Mouse (Mus musculus) CH12.LX (cell line): ENCODE data around the gene Ccdc81. TPM values are rescaled to one million over a fixed set of nuclear protein-coding genes. Genes with fewer than 3 reads are reported as not detected.

Experiments
- DNase-seq: peaks from one replicate; pipeline ENCODE4 v3.0.0-alpha.2; 2013; ENCODE audit errors: extremely low read depth
- H3K27ac ChIP-seq: 2 replicates; pipeline ENCODE4 v1.5.1; 2012; ENCODE audit warnings: low read depth, mild to moderate bottlenecking, control low read depth, moderate library complexity; ENCODE audit not compliant: insufficient read depth
- H3K27me3 ChIP-seq: replicated peaks from 2 replicates; pipeline ENCODE3; 2012; ENCODE audit warnings: inconsistent platforms
- H3K36me3 ChIP-seq, 2 experiments: replicated peaks in 1 of 2; 2 replicates each; pipeline versions ENCODE3 to v1.6.1; 2012; ENCODE audit warnings: inconsistent platforms in 1 of 2, low read length in 1 of 2, mild to moderate bottlenecking in 1 of 2, mixed read lengths in 1 of 2, moderate library complexity in 1 of 2; ENCODE audit not compliant: control insufficient read depth in 1 of 2, insufficient read depth in 1 of 2
- H3K4me1 ChIP-seq, 2 experiments: 2 replicates each; pipeline ENCODE4 v1.6.1; 2012; ENCODE audit warnings: inconsistent platforms in 1 of 2, moderate library complexity in 1 of 2; ENCODE audit not compliant: insufficient read depth in 2 of 2, control insufficient read depth in 1 of 2
- H3K4me2 ChIP-seq: 2 replicates; pipeline ENCODE4 v1.6.1; 2012; ENCODE audit warnings: low read depth, mild to moderate bottlenecking, control low read depth; ENCODE audit not compliant: poor library complexity, insufficient read depth, severe bottlenecking
- H3K4me3 ChIP-seq, 3 experiments: fragments of 150-350 bp in 1 of 3; sonication (generic) in 1 of 3; replicated peaks in 1 of 3; 2 replicates each; pipeline versions ENCODE3 to v1.5.1; 2011 to 2012; ENCODE audit warnings: low read depth in 2 of 3, low read length in 2 of 3, mild to moderate bottlenecking in 2 of 3, moderate library complexity in 2 of 3, control low read depth in 1 of 3, improper control_type of control experiment in 1 of 3, inconsistent platforms in 1 of 3, mixed read lengths in 1 of 3; ENCODE audit not compliant: poor library complexity in 1 of 3
- H3K79me2 ChIP-seq: replicated peaks from 2 replicates; pipeline ENCODE4 v1.6.1; 2012; ENCODE audit warnings: mild to moderate bottlenecking, moderate library complexity; ENCODE audit not compliant: control insufficient read depth, poor library complexity, insufficient read depth, severe bottlenecking; ENCODE audit errors: extremely low read depth
- H3K9ac ChIP-seq: 2 replicates; pipeline ENCODE4 v1.6.1; 2012; ENCODE audit warnings: low read depth, mild to moderate bottlenecking, control low read depth, moderate library complexity; ENCODE audit not compliant: insufficient read depth
- H3K9me3 ChIP-seq: replicated peaks from 2 replicates; pipeline ENCODE3; 2012; ENCODE audit warnings: low read length, inconsistent platforms, mixed read lengths
- CTCF ChIP-seq, 2 experiments: IDR thresholded peaks in 1 of 2; conservative IDR thresholded peaks in 1 of 2; 2 replicates each; pipeline ENCODE4 v1.5.1; 2011 to 2012; ENCODE audit warnings: low read depth in 2 of 2, low read length in 2 of 2, improper control_type of control experiment in 1 of 2, inconsistent platforms in 1 of 2, mild to moderate bottlenecking in 1 of 2, moderate library complexity in 1 of 2
- E2F4 ChIP-seq: IDR thresholded peaks from 2 replicates; pipeline ENCODE4 v1.6.1; 2011; ENCODE audit warnings: low read depth, low read length, improper control_type of control experiment; ENCODE audit not compliant: insufficient replicate concordance
- ELF1 ChIP-seq: IDR thresholded peaks from 2 replicates; pipeline ENCODE4 v1.6.1; 2014; ENCODE audit warnings: low read depth, mild to moderate bottlenecking, inconsistent platforms, low read length, improper control_type of control experiment
- EP300 ChIP-seq: IDR thresholded peaks from 2 replicates; pipeline ENCODE4 v1.6.1; 2011; ENCODE audit warnings: low read length, improper control_type of control experiment
- JUN ChIP-seq: IDR thresholded peaks from 2 replicates; pipeline ENCODE4 v1.6.1; 2011; ENCODE audit warnings: low read depth, mild to moderate bottlenecking, low read length, improper control_type of control experiment, moderate library complexity; ENCODE audit not compliant: insufficient read depth
- JUND ChIP-seq: conservative IDR thresholded peaks from 2 replicates; pipeline ENCODE4 v1.6.1; 2011; ENCODE audit warnings: low read depth, low read length, improper control_type of control experiment
- MAX ChIP-seq: IDR thresholded peaks from 2 replicates; pipeline ENCODE4 v1.6.1; 2011; ENCODE audit warnings: low read length, improper control_type of control experiment
- MAZ ChIP-seq: IDR thresholded peaks from 2 replicates; pipeline ENCODE4 v1.6.1; 2012; ENCODE audit warnings: low read depth, mild to moderate bottlenecking, inconsistent platforms, low read length, improper control_type of control experiment, moderate library complexity
- MXI1 ChIP-seq: IDR thresholded peaks from 2 replicates; pipeline ENCODE4 v1.6.1; 2011; ENCODE audit warnings: mild to moderate bottlenecking, low read depth, low read length, improper control_type of control experiment
- RAD21 ChIP-seq: IDR thresholded peaks from 2 replicates; pipeline ENCODE4 v1.6.1; 2011; ENCODE audit warnings: low read depth, mild to moderate bottlenecking, low read length, improper control_type of control experiment, moderate library complexity
- SIN3A ChIP-seq: IDR thresholded peaks from 2 replicates; pipeline ENCODE4 v1.6.1; 2012; ENCODE audit warnings: low read length, improper control_type of control experiment, inconsistent platforms
- SMC3 ChIP-seq: IDR thresholded peaks from 2 replicates; pipeline ENCODE4 v1.6.1; 2011; ENCODE audit warnings: low read depth, low read length, improper control_type of control experiment
- TBP ChIP-seq: conservative IDR thresholded peaks from 2 replicates; pipeline ENCODE4 v1.6.1; 2011; ENCODE audit warnings: low read depth, low read length, improper control_type of control experiment
- UBTF ChIP-seq: IDR thresholded peaks from 2 replicates; pipeline ENCODE4 v1.6.1; 2012; ENCODE audit warnings: low read depth, mild to moderate bottlenecking, inconsistent platforms, low read length, improper control_type of control experiment, moderate library complexity
- ZC3H11A ChIP-seq: IDR thresholded peaks from 2 replicates; pipeline ENCODE4 v1.6.1; 2012; ENCODE audit warnings: low read depth, mild to moderate bottlenecking, inconsistent platforms, low read length, improper control_type of control experiment
- ZKSCAN1 ChIP-seq: IDR thresholded peaks from 2 replicates; pipeline ENCODE4 v1.6.1; 2012; ENCODE audit warnings: low read depth, inconsistent platforms, low read length, improper control_type of control experiment, borderline replicate concordance
- ZMIZ1 ChIP-seq: IDR thresholded peaks from 2 replicates; pipeline ENCODE4 v1.6.1; 2012; ENCODE audit warnings: low read depth, mild to moderate bottlenecking, inconsistent platforms, low read length, improper control_type of control experiment
- ZNF384 ChIP-seq: IDR thresholded peaks from 2 replicates; pipeline ENCODE4 v1.6.1; 2012; ENCODE audit warnings: low read depth, low read length, improper control_type of control experiment, inconsistent platforms
- dilution Hi-C: fragments of 300-500 bp; cut with MboI; formaldehyde crosslinking; loops from 2 replicates; pipeline ENCODE4 v1.14.3; 2020; ENCODE audit warnings: low sequenced_read_pairs; ENCODE audit not compliant: extremely low pct_unique_long_range_greater_than_20kb, extremely low pct_ligation_motif_present
- in situ Hi-C: fragments of 300-500 bp; cut with MboI; formaldehyde crosslinking; loops from 3 replicates; pipeline ENCODE4 v1.14.3; 2019; ENCODE audit warnings: low sequenced_read_pairs, low pct_ligation_motif_present, low pct_unique_long_range_greater_than_20kb, mixed read lengths
- polyA plus RNA-seq: library from polyadenylated mRNA; unstranded; fragments of >175 nt; gene quantifications from 2 replicates; pipeline ENCODE4 v1.2.1, GENCODE M21; 2012; ENCODE audit warnings: low read depth; ENCODE audit not compliant: insufficient read length
- total RNA-seq, 2 experiments: library from RNA; depleted of rRNA; stranded (reverse); fragments of 300-350 nt in 1 of 2; fragments of >200 nt in 1 of 2; gene quantifications; 2 replicates each; pipeline ENCODE4 v1.2.3; 2012 to 2014

Ccdc81 gene
- total RNA-seq (2012; rRNA removed), result not detected in 2 replicates
- not detected in 2 replicates for total RNA-seq (2014; rRNA removed)
- not detected in 2 replicates for polyA plus RNA-seq

DNA sequence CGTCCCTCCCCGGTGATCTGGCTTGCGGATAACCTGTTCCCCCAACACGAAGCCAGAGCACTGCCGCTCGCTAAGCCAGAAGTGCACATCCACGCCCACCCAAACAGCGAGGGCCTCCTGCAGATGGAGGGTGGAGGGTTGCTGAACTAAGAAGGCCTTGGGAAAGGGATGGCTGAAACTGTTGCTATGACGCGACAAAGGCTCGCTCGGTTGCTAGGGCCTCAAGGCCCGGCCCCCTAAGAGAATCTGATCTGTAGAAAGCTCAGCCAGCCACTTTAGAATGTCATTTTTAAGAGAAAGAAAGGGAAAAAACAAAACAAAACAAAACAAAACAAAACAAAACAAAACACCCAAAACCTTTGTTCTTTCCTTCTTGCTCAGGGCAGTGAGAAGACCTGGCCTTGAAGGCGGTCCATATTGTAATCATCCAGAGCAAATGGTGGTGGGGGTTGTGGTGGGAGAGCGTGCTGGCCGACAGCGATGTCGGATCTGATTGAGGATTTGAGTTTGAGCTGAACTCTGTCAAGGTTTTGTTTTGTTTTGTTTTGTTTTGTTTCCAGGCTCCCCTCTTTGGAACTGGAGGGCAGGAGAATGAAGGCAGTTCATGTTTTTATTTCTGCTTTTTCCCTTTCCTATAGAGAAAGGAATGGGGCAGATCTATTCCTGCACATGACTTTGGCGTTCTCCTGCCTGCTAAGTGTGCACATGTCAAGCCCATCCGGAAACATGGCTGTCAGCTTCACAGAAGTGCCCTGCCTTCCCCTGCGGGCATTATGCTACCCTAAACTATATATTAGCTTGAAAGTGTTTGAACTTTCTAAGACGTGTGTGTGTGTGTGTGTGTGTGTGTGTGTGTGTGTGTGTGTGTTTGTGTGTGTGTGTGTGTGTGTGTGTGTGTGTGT is at the start of gene Ccdc81:
Ccdc81 (minus strand) TSS at position 188 of the 902 bp plus-strand sequence.
- dilution Hi-C loops, result no loop called here
- TF ChIP-seq SIN3A (no peak), EP300 (no peak), RAD21 (no peak), JUN (no peak), ZNF384 (no peak), E2F4 (no peak), ZMIZ1 (no peak), ZC3H11A (no peak), MAZ (no peak), CTCF (conservative IDR thresholded peaks at IDR 0.05 in 1 of 2, IDR thresholded peaks at IDR 0.05 in 1 of 2; ENCODE audit: low read depth in 2 of 2, low read length in 2 of 2) (no peak), TBP (no peak), ELF1 (no peak), MXI1 (no peak), MAX (no peak)

GRCm38 (mm10) chr7:89949403-89949802 is 46.0 kb upstream of the Ccdc81 start:
- H3K27me3 ChIP-seq, result no peaks in the 10 kb centered on the region
- no peak overlapping the region for H3K4me2 ChIP-seq
- H3K79me2 ChIP-seq, result no peaks in the 10 kb centered on the region
- no peaks in the 10 kb centered on the region for H3K9me3 ChIP-seq
- peaks cover 8% of the 10 kb centered on the region in 2 experiments for H3K36me3 ChIP-seq
- no peak overlapping the region for H3K4me3 ChIP-seq
- H3K4me1 ChIP-seq, result no peaks in the 10 kb centered on the region
- dilution Hi-C loops, result no loop called here
- no peak overlapping the region for H3K27ac ChIP-seq
- in situ Hi-C loops, result no loop called here
- TF ChIP-seq SMC3, result no peak
- no peak for TF ChIP-seq ELF1
- TF ChIP-seq ZKSCAN1, result no peak
- no peak for TF ChIP-seq UBTF
- TF ChIP-seq JUND, result no peak
- no peak for TF ChIP-seq ZC3H11A
- no peak for TF ChIP-seq MAX
- no peak for DNase-seq
- H3K9ac ChIP-seq, result no peak overlapping the region

More for the DNA sequence above, at the start of gene Ccdc81:
- Histone ChIP-seq H3K4me2 (no peak within 1 kb of the TSS), H3K4me1 (no peaks in the 10 kb centered on the region), H3K9ac (no peak within 1 kb of the TSS), H3K27me3 (no peaks in the 10 kb centered on the region), H3K36me3 (no peaks in the 10 kb centered on the region), H3K9me3 (no peaks in the 10 kb centered on the region), H3K79me2 (no peaks in the 10 kb centered on the region), H3K4me3 (no peak within 1 kb of the TSS), H3K27ac (no peak within 1 kb of the TSS)
- DNase-seq, result no peak
- in situ Hi-C loops, result no loop called here
